Mouse (Mus musculus): ENCODE data around the gene Hmgb2.
"Not testable (repeated sequence)": the region's sequence is repeated elsewhere in the genome, so short reads cannot be mapped to it uniquely, and the experiment has no call there.

Hmgb2 gene

DNA sequence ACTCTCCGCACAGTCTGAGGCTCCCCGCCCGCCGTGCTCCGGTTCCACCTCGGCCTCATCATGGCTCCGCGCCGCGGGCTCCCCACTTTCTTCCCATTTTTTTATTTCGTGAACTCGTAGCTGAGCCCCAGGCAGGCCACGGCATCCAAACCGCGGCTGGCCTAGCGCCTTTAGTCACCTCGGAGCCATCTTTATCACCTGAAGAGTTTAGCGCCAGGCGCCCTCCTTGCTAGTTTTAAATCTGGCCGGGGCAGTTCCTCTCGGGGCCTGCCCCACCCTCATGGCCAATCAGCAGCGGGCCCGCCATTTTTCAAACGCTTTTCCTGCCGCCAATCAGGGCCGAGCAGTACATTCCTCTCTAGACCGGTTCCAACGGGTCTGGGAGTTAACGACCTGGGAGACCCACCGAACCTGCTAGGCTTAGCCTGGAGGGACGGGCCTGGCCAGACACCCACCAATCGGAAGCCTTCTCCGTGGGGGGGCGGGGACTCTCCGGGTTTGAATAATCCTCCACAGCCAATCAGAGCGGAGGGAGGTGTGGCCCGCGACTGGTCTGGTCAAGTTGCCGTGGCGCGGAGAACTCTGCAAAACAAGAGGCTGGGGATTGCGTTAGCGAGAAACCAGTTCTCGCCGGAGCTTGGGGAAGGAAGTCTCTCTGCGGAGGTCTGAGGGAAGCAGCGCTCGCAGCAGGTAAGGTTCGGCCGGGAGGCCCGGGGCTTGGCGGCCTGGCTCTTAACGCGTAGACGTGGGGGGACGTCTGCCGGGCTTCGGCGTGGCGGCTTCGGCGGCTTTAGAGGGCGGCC is at the start of gene Hmgb2:
Gene Hmgb2, plus strand, starts transcription at position 592 of the 803 bp plus-strand sequence.
- peak; percentile 99 to 100 for DNase-seq (ENCODE audit: low spot score in 2 of 2)

DNA sequence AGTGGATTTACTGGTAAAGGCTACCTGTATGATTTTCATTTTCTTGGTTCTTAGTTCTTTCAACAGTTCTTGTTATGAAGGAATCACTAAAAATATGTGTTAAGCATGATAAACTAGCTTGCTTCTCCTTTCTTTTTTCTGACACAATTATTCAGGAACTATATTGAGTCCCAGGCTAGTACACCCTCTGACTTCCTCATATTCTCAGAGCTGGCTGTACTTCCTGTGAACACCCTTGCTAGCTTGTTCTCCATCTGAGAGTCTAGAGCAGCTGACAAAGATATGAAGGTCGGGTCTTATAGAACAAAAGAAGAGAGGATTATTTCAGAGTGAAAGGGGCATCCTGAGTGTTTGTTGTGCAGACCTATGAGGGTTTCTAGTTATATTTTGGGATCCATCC is 48.9 kb upstream of the Hmgb2 start:
- no peak for DNase-seq (ENCODE audit: low spot score in 2 of 2)

DNA sequence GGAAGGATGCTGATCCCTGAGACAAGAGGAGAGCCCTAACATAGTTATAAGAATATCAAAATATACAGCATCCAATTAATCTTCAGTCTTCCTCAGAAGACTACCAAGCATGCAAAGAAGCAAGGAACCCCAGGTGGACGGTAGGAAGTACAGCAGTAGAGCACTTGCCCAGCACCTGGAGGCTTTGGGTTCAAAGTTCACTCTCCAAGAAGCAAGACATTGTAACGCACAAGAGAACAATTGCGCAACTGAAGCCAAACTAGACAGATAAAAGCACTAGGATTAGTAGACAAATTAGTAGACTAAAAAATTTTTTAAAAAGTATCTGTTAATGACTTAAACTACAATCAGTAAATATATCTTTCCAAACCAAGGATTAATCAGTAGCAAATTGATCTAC is 48.0 kb upstream of the Hmgb2 start:
- DNase-seq (ENCODE audit: low spot score in 2 of 2): no peak

DNA sequence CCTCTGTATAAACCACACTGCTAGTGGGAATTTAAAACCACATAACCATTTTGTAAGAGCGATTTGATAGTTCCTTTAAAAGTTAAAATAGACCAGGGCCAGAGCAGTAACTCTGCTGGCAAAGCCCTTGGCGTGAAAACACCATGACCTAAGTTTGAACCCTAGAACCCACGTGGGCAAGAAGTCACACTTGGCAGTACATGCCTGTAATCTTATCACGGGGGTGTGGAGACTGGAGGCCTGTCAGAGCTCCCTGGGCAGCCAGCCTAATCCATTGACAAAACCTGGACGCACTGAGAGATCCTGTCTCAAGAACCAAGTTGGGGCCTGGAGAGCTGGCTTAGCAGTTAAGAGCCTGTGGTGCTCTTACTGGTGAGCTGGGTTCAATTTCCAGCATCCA is 43.1 kb upstream of the Hmgb2 start:
- DNase-seq (ENCODE audit: low spot score in 2 of 2): no peak

GRCm38 (mm10) chr8:57470863-57471262 is 40.8 kb upstream of the Hmgb2 start:
- no peak for DNase-seq (ENCODE audit: low spot score in 2 of 2)

- DNase-seq (ENCODE audit: low spot score in 2 of 2): no peak
These were observed 38.0 kb upstream of the Hmgb2 start for GRCm38 (mm10) chr8:57473751-57474150.

- DNase-seq (ENCODE audit: low spot score in 2 of 2): no peak
These were observed 33.3 kb upstream of the Hmgb2 start for GRCm38 (mm10) chr8:57478406-57478805.

- DNase-seq (ENCODE audit: low spot score in 2 of 2): no peak
These were observed 32.0 kb upstream of the Hmgb2 start for GRCm38 (mm10) chr8:57479700-57480099.

DNA sequence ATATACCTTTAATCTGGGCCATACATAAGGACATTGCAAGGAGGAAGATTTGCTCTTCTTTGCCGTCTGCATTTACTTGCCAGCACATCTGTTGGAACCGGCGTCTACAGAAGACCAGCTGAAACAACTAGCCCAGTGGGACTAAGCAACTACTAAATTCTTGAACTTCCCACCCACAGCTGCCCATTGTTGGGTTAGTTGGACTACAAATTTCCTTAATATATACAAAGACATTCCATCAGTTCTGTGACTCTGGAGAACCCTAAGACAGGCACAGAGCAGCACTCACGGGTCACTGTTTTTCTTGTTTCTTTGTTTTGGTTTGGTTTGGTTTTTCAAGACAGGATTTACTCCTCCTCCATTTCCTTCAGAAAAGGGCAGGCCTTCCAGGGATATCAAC is 31.1 kb upstream of the Hmgb2 start:
- no peak for DNase-seq (ENCODE audit: low spot score in 2 of 2)

DNA sequence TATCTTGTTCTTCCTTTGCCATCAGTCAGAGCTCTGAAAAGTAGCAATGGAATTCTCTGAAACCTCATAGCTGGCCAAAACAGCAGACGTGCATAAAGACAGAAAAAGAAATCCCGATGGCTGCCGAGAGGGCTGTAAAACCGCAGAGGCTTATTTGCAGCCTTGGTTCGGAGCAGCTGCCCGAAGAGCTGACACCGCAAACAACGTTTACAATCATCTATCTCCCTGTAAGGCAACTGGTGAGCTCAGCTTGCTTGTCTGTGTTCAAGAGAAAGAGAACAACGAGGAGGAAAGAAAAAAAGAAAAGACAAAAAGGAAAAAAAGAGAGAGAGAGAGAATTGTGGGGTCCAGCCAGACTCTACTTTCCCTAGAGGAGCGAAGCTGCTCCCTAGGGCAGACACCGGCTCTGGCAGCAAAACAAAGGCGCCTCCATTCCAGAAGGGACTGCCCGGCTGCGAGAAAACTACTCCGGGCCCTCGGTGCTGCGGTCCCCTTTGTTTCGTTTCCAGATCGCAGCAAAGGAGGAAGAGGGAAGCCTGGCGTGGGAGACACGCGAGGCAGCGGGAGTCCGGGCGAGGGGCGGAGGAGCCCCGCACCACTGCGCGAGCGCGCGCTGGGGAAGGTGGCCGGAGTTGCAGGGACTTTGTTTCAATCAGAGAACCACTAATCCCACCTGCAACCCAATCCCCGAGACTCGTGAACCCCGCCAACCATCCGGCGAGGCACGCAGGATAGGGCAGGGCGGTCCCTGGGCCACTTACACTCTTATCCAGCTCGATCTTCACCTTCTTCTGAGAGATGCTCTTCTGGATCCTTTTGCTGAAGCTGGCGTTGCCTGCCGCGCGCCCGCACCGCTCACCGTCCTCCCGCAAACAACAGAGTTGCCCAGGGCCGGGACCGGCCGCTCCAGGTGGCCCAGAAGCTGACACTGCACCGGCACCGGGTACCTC is 24.9 kb upstream of the Hmgb2 start:
- DNase-seq (ENCODE audit: low spot score in 2 of 2): peak; percentile 61 to 69

DNA sequence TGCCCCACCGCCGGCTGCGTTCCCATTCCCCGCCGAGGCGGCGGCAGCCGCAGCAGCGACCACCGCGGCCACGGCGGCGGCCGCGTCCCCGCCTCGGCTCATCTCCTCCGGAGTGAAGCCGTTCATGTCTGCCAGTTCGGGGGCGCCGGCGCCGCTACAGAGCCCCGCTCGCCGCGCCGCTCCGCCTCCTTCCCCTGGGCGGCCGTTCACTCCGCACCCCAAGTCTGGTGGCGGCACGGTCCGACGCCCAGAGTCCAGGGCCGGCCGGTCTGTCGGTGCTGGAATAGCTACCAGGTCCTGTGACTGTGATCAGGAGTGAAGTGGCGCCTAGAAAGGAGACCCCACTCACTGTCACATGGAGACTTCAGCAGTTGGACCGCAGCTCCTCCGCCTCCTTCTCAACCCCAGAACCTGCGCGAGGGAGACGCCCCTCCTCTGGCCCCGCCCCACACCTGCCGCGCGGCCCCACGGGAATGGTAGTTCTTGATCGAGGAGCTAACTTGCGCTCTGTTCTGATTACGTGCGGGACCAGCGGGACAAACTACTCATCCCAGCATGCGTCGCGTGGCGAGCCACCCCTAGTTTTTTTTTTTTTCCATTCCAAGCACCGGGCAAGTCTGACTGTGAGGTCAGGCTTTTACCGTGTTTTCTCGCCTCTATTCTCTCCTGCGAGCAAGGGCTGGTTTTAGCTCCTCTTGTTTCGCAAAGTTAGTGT is 24.1 kb upstream of the Hmgb2 start, which contains the start of gene Sap30:
Gene Sap30, minus strand, starts transcription at position 420 of the 715 bp plus-strand sequence.
- DNase-seq (ENCODE audit: low spot score in 2 of 2): peak; percentile 96 to 99

DNA sequence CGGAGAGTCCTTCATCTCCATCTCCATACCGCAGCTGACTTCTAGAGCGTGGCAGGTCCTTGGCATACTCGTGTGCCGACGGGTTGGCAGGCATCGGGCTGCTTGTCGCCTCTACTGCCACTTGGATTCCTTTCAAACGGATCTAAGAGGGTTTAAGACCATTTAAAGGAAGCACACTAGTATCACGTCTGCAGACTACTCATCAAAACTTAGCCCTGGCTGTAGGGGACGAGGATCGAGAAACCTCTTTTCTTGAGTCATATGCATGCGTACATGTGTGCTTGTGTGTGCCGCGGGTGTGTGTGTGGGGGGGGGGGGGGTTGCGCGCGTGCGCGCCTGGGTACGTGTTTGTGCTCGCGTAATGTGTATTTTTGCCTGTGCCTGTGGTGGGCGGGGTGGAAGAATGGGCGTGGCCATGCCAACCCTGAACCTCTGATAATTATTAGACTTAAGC is 23.4 kb upstream of the Hmgb2 start:
- DNase-seq (ENCODE audit: low spot score in 2 of 2): peak; percentile 61 to 87

- no peak for DNase-seq (ENCODE audit: low spot score in 2 of 2)
These were observed 22.3 kb upstream of the Hmgb2 start for GRCm38 (mm10) chr8:57489366-57489765.

DNA sequence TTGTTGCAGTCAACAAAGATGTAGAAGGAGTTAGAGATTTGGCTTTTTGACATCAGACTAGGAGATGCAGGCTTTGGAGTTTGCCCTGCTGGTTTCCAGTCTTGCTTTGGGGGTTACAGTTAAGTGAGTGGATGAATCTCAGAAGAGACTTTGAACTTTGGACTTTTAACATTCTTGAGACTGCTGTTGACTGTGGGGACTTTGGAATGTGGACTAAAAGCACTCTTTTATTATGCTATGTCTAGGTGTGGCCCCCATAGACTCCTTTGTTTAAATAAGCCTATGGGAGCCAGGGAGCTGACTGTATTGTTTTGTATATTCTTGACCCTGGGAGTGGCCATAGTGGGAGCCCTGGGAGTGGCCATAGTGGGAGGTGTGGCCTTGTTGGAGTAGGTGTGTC is 21.8 kb upstream of the Hmgb2 start:
- DNase-seq (ENCODE audit: low spot score in 2 of 2): no peak

DNA sequence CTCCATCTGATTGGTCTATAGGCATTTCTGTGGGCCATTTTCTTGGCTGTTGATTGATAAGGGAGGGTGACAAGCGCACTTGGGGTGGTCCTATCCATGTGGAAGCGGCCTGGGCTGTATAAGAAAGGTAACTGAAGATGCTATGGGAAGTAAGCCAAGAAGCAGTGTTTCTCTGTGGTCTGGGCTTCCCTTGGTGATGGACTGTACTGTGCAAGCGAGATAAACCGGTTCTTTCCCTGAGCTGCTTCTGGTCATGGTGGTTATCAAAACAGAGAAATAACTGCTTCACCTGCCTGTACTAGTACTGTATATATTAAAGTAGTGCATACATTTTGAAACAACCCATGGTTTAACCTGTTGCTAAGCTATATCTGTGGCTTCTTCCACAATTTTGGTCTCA is 19.8 kb upstream of the Hmgb2 start:
- no peak for DNase-seq (ENCODE audit: low spot score in 2 of 2)

DNA sequence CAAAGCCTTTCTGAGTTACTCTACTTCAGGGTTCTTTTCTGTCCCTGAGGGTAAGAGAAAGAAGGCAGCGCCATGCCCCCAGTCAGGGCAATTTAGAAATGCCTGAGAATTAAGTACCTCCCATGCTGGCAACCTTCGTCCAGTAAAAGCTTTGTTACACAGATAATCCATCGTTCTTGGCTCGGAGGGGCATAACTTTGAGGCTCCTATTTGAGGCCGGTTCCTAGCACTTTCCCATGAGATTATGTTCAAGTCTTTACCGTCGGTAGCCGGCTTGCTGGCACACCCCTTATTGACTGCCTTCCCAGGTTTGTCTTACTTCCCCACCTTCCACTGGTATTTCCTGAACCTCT is 13.2 kb upstream of the Hmgb2 start:
- no peak for DNase-seq (ENCODE audit: low spot score in 2 of 2)

- peak in 1 of 2 experiments; percentile 2 for DNase-seq (ENCODE audit: low spot score in 2 of 2)
These were observed 12.7 kb upstream of the Hmgb2 start for GRCm38 (mm10) chr8:57498847-57499511.

- DNase-seq (ENCODE audit: low spot score in 2 of 2): peak; percentile 85 to 91
These were observed 8.1 kb upstream of the Hmgb2 start for GRCm38 (mm10) chr8:57503641-57504040.

DNA sequence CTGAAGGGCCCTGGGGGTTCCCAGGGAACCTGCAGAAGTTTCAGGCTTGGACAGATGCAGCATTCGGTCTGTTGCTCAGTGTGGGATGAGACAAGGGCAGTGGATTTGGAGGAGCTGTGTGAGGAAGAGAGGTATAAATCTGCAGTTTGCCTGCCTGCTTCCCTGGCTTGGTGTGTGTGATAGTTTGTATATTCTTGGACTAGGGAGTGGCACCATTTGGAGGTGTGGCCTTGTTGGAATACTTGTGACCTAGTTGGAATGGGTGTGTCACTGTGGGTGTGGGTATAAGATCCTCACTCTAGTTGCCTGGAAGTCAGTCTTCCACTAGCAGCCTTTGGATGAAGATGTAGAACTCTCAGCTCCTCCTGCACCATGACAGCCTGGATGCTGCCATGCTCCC is 6.2 kb upstream of the Hmgb2 start:
- DNase-seq (ENCODE audit: low spot score in 2 of 2): not testable (repeated sequence)

- DNase-seq (ENCODE audit: low spot score in 2 of 2): no peak
These were observed 4.1 kb upstream of the Hmgb2 start for GRCm38 (mm10) chr8:57507556-57508063.

DNA sequence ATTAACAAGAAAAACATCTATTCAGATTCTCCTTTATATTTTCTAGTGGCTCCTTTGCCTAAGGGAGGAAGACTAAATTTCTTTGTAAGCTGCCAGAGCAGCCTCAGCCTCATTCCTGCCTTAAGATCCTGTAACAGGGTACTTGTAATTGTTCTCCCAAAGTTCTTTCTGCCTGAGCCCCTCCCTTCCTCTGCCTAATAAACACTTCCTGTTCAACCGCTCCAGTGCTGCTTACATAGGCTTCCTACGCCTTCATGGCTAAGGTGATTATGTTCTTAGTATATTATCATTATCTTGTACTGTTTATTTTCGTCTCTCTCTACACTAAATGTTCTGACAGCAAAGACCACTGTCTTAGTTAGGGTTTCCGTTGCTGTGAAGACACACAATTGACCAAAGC is 3.0 kb upstream of the Hmgb2 start:
- DNase-seq (ENCODE audit: low spot score in 2 of 2): peak in 1 of 2 experiments; percentile 2
